Mouse (Mus musculus) urinary bladder, postnatal 25 days (tissue): Measurements from ENCODE around the gene Anapc11.

ENCODE experiments used
- DNase-seq: peaks from one replicate; pipeline ENCODE4 v3.0.0; 2022; ENCODE audit warnings: low spot score

Gene Anapc11

DNA sequence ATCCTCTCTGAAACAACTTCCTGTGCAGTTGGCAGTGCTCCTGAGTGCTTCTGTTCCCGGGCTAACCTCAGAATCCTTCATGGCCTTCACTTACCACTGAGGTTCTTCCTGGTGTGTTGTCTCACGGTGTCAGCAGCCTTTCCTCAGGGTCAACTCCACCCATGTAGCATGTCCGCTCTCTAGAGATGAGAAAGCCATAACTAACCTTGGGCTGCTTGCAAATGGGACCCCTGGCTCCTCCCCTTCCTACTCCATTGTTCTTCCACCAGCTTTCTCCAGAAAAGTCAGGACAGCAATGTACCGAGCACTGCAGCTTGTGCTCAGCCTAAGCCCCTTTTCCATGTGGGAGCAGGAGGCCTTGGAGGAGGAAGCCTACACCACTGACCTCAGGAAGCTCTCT is 8.5 kb downstream of the Anapc11 start:
- no peak for DNase-seq

DNA sequence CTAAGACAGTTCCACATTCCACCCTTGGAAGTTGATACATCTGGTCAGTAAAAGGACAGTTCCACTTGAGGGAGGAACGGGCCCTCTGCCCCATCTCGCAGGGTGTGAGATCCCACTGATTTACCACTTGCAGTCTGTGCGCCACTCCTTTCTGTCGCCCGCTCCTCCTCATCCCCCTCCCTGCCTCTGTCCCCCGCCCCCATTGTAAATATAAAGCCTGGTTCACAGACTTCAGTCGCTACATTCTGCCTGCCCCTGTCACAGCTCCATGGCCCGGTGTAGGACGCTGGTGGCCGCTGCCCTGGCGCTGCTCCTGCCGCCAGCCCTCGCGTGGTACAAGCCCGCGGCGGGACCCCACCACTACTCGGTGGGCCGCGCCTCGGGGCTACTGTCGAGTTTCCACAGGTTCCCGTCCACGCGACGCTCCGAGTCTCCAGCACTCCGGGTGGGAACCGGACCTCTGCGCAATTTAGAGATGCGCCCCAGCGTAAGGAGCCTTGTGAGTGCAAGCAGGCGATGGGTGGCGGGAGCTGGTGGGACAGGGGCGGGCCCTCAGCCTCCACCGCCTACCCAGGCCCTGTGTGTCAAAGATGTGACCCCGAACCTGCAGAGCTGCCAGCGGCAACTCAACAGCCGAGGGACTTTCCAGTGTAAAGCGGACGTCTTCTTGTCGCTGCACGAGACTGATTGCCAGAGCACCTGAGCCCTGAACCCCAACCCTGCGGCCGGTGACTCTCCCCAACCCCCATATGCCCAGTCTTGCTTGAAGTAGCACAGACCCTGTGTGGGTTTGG is 10.2 kb downstream of the Anapc11 start, which contains the start of gene Npb:
Gene Npb, plus strand, starts transcription at position 237 of the 794 bp plus-strand sequence.
- no peak for DNase-seq

GRCm38 (mm10) chr11:120609250-120609649 is 11.0 kb downstream of the Anapc11 start:
- DNase-seq = no peak

DNA sequence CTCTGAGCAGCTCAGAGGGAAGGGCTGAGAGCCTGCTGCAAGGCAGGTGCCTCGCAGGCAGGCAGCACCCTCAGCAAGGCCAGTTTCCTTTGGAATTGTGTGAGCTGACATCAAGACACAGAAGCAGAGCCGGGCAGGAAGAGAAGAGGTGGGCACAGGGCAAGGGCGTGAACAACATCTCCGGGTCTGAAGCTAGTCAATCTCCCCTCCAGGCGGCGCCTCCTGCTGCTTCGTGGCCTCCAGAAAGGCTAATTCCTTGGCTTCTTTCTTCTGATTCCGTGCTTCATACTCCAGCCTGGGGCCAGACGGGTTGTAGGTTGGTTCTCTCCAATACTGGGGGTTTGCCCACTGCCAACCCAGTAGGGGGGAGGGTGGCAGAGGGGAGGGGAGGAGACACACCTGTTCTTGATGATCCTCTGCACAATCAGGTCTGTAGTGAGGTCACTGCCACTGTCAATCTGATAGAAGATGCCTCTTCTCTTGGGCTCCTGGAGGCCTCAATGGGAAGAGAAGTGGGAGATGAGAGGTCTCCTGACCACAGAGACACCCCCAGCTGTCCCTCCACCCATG is 12.3 kb downstream of the Anapc11 start:
- no peak for DNase-seq

GRCm38 (mm10) chr11:120612763-120613162 is 14.5 kb downstream of the Anapc11 start:
- DNase-seq = peak; percentile 50

DNA sequence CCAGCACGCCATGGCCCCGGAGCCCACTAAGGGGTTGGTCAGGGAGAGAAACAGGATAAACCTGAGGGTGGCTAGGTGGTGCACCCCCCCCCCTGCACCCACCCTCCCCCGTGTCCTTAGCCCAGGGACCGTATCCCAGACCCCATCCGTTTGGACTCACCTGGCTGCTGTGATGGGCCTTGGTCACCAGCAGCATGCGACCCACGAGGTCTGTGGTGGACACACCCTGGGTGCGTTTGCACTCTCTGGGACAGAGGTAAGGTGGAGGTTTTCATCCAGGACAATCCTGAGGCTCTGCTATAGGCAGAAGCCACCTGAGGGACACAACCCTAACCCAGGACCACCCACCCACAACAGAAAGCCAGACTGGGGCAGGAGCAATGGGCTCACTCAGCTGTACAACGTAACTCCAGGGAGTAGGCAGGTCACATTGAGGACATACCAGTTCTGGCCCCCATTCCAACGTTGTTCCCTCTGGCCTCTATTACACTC is 15.3 kb downstream of the Anapc11 start:
- DNase-seq = no peak

GRCm38 (mm10) chr11:120613976-120614375 is 15.8 kb downstream of the Anapc11 start:
- no peak for DNase-seq

DNA sequence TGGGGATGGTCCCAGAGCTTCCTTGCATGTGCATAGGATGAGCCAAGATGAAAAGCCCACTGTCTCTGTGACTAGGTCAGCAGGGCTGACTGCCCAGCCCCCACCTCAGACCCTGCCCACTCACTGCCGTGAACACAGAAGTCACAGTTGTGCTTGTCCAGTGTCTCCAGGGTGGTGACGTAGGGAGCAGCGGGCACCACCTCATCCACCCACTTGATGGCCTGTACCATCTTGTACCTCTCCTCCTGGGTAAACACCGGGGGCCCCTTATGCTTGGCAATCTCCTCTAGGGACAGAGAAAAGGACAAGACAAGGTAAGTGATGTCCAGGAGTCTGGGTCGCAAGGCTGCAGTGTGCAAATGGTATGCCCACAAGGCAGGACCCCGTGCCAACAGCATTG is 16.9 kb downstream of the Anapc11 start:
- no peak for DNase-seq

DNA sequence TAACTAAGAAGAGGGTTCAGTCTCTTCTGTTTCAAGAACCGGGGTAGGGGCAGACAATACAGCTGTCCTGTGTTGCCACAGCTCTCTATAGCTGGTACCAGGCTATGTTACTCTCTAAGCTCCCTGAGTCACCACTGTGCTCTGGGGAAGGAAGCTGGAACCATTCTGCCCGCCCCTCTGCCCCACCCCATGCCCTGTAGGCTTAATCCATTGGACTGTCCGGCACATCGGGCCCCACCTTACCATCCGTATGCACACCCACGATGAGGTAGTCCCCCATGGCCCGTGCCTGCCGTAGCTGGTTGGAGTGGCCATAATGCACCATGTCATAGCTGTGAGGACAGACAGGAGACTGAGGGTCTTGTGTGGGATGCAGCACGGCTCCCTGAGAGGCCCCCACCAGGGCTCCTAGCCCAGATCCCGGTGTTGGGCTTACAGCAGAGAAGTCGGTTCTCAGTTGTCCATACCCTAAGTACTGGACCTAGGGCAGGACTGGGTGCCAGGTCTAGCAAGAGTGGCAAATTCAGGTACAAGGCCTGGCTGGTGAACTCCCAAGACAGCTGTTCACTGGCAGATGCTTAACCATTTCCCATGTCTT is 17.5 kb downstream of the Anapc11 start:
- DNase-seq = no peak

DNA sequence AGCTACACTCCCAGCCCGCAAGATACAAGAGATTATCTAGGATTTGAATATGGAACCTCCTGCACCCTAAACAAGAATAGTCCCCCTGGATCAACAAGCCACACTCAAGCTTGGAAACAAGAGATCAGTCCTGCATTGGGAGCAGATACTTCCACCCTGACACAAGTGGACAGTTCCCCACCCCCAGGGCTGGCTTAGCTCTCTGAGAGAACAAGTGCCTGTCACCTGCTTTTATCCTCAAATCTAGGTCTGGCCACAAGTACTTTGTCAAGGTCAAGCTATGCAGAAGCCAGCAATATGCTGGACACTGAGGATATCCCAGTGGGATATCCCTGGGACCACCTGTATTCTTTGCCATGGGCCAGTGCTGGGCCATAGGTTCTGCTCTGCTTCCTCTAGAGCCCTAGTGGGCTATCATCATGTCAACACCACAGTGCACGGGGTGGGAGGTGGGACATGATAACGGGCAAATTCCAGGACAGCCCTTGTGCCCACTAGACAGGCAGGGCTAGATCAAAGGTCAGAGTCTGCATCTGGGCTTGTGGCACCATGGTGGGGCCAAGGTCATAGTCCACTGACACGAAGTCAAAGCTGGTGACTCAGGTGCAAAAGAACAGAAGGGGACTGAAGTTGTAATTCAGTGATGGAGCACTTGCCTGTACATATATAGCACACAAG is 18.5 kb downstream of the Anapc11 start:
- DNase-seq = no peak

- DNase-seq = peak; percentile 90
Measured at GRCm38 (mm10) chr11:120617519-120618112, 19.4 kb downstream of the Anapc11 start, which contains the start of gene Pcyt2. Gene Pcyt2 (minus strand): TSS chr11:120617936.

GRCm38 (mm10) chr11:120618619-120619535 is 20.7 kb downstream of the Anapc11 start:
- no peak for DNase-seq

DNA sequence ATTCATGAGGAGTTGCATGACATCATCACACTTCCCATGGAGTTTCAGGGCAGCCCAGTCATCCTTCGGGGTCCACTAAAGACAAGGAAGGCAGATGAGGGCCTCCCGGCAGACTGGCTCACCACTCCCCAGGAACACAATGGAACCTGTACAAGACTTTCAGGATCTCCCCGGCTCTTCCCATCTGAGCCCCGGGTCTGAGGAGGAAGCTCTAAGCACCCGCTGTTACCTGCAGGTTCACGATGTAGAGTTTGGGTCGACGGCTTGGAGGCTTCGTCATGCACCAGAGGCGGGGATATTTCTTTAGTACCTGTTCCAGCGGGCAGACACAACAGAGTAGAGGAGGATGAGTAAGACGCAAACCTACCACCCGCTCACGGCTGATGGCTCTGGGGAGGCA is 22.0 kb downstream of the Anapc11 start:
- no peak for DNase-seq

- DNase-seq = no peak
Measured at GRCm38 (mm10) chr11:120622805-120623204, 24.6 kb downstream of the Anapc11 start.

DNA sequence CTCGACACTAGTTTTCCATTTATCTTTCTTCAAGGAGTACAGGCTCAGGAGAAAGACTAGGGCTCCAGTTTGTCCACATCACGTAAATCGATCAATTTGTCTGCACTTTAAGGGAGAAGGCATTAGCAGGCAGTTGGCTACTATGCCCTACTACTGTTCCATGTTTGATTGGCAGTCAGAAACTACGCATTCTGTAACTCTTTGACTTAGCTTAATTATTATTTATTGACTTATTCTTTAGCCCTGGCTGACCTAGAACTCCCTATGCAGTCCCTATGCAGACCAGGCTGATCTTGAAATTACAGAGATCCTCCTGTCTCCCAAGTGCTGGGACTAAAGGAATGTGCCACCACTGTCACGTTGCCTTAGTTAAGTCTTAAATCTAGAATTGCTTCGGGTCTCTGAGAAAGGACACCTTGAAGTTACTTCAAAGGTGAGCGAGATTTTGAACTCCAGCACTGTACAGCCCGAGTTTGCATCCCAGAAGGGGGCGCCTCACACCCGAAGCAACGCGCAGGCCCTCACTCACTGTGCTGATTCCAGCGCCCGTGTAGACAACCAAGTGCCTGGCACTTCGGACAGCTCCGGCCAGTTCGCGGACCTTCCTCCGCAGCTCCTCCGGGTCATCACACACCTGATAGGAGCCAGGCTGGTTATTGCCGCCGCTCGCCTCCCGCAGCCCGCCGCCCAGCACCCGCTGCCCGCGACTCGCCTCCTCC is 25.9 kb downstream of the Anapc11 start:
- DNase-seq = peak; percentile 65

- DNase-seq = peak; percentile 87
Measured at GRCm38 (mm10) chr11:120624680-120625111, 26.5 kb downstream of the Anapc11 start.

- DNase-seq = no peak
Measured at GRCm38 (mm10) chr11:120625152-120625775, 27.0 kb downstream of the Anapc11 start, which contains the start of gene Sirt7. Gene Sirt7 (minus strand): TSS chr11:120625240.

- no peak for DNase-seq
Measured at GRCm38 (mm10) chr11:120626785-120627467, 28.7 kb downstream of the Anapc11 start.
